In the genomic region with DNA sequence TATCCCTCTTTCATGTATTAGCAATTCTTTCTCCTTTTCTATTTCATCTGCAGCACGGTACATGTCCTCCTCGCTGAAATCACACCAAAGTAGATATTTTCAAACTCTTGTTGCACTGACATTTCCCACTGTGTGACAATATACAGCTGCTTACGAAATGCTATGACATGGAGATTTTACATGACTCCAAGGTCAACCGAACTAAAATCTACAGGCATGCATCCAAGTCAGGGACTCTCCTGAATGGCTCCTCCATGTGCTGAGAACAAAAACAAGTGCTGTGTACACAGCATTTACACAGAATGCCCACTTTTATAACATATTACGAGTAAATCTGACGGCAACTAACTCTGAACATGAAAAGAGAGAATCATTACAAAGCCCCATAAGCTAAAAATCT, we compare ENCODE assay signal across 21 mouse cellular contexts. TPM values are rescaled to one million over a fixed set of nuclear protein-coding genes. Genes with fewer than 3 reads are reported as not detected.
DNase-seq lines count a peak whose midpoint lies in the region; ATAC-seq and TF ChIP-seq lines count a peak whose summit lies in the region.
"Had no signal": no experiment of that assay in that cellular context is flagged by ENCODE, and none has a peak within 500 bp of the region (broad histone marks: within the 10 kb centered on the region; RNA-seq: fewer than 3 reads in every experiment).

No protein-coding gene starts in this region.

- peak; percentile 21 for DNase-seq in adrenal gland, postnatal 14 days
- no peak for DNase-seq in adrenal gland, adult 18-20 months (ENCODE audit: low spot score in 2 of 2)
- no peak for DNase-seq in heart, postnatal 0 days (ENCODE audit: low spot score)
- DNase-seq in heart, adult 8-10 months (ENCODE audit: low spot score) = no peak
- peak; percentile 16 for DNase-seq in lung, embryonic 14.5 days
- no peak for DNase-seq in lung, postnatal 25 days (ENCODE audit: low spot score)
- DNase-seq: cerebellum, adult 11 months; cerebellum, adult 2 months; cerebellum, adult 9-11 months; cerebellum, postnatal 25 days; forebrain, postnatal 0 days; gastrocnemius, postnatal 25 days had no signal

- ATAC-seq in heart, postnatal 0 days (ENCODE audit: insufficient read depth, low read depth) = no peak
- ATAC-seq in lung, embryonic 14.5 days (ENCODE audit: insufficient read depth) = no peak
- ATAC-seq: CD4-positive, CD25-positive, alpha-beta regulatory T cell, adult 4 months; forebrain, embryonic 14.5 days; forebrain, postnatal 0 days; intestine, postnatal 0 days had no signal

- peak overlapping the region; percentile 28 for H3K27ac ChIP-seq in heart, postnatal 0 days (ENCODE audit: low read depth)
- no peak overlapping the region for H3K27ac ChIP-seq in lung, embryonic 14.5 days (ENCODE audit: low read depth)
- H3K27ac ChIP-seq: embryonic facial prominence, embryonic 12.5 days; embryonic facial prominence, embryonic 15.5 days; heart, embryonic 10.5 days; heart, embryonic 13.5 days; hindbrain, embryonic 12.5 days; hindbrain, embryonic 15.5 days had no signal

- H3K4me1 ChIP-seq in heart, postnatal 0 days (ENCODE audit: control insufficient read depth, insufficient read depth) = peaks cover 53% of the 10 kb centered on the region
- H3K4me1 ChIP-seq in lung, embryonic 14.5 days (ENCODE audit: insufficient read depth) = no peaks in the 10 kb centered on the region
- H3K4me1 ChIP-seq: embryonic facial prominence, embryonic 12.5 days; hindbrain, embryonic 12.5 days had no signal

- no peak for TF ChIP-seq CTCF in heart, postnatal 0 days (IDR thresholded peaks at IDR 0.05; ENCODE audit: low read depth)
- TF ChIP-seq CTCF in lung, embryonic 14.5 days (IDR thresholded peaks at IDR 0.05; ENCODE audit: low read depth) = no peak

- H3K9me3 ChIP-seq in heart, postnatal 0 days (replicated peaks; ENCODE audit: control insufficient read depth, low read length) = no peaks in the 10 kb centered on the region
- no peaks in the 10 kb centered on the region for H3K9me3 ChIP-seq in lung, embryonic 14.5 days (ENCODE audit: low read depth, low read length)
- H3K9me3 ChIP-seq: embryonic facial prominence, embryonic 12.5 days; embryonic facial prominence, embryonic 15.5 days; heart, embryonic 10.5 days; heart, embryonic 13.5 days; hindbrain, embryonic 12.5 days; hindbrain, embryonic 15.5 days had no signal

- no peak overlapping the region for H3K9ac ChIP-seq in heart, postnatal 0 days (replicated peaks; ENCODE audit: low read depth, low read length)
- no peak overlapping the region for H3K9ac ChIP-seq in lung, embryonic 14.5 days
- H3K9ac ChIP-seq: embryonic facial prominence, embryonic 12.5 days; embryonic facial prominence, embryonic 15.5 days; forebrain, postnatal 0 days; hindbrain, embryonic 12.5 days; hindbrain, embryonic 15.5 days had no signal

- whole genome bisulfite sequencing in heart, postnatal 0 days = 64% methylated on average over 6 of the region's 6 CpGs
- WGBS in lung, embryonic 14.5 days = 78% methylated on average over 6 of the region's 6 CpGs

- H3K4me2 ChIP-seq in heart, postnatal 0 days (ENCODE audit: low read depth, low read length) = no peak overlapping the region
- H3K4me2 ChIP-seq in lung, embryonic 14.5 days = no peak overlapping the region
- H3K4me2 ChIP-seq: embryonic facial prominence, embryonic 12.5 days; embryonic facial prominence, embryonic 15.5 days; heart, embryonic 13.5 days; hindbrain, embryonic 12.5 days; hindbrain, embryonic 15.5 days had no signal

- no peak overlapping the region for H3K4me3 ChIP-seq in heart, postnatal 0 days (ENCODE audit: low read depth, low read length)
- no peak overlapping the region for H3K4me3 ChIP-seq in lung, embryonic 14.5 days (ENCODE audit: low read depth, low read length)
- H3K4me3 ChIP-seq: embryonic facial prominence, embryonic 12.5 days; embryonic facial prominence, embryonic 15.5 days; heart, embryonic 10.5 days; heart, embryonic 13.5 days; hindbrain, embryonic 12.5 days; hindbrain, embryonic 15.5 days had no signal

- TF ChIP-seq EP300 in heart, postnatal 0 days (IDR thresholded peaks at IDR 0.05; ENCODE audit: low read depth) = no peak

- H3K27me3 ChIP-seq in heart, postnatal 0 days (ENCODE audit: control insufficient read depth, insufficient read depth, low read length) = no peaks in the 10 kb centered on the region
- no peaks in the 10 kb centered on the region for H3K27me3 ChIP-seq in lung, embryonic 14.5 days (ENCODE audit: insufficient read depth, low read length)
- H3K27me3 ChIP-seq: embryonic facial prominence, embryonic 12.5 days; embryonic facial prominence, embryonic 15.5 days; heart, embryonic 13.5 days; hindbrain, embryonic 12.5 days; hindbrain, embryonic 15.5 days had no signal

- H3K36me3 ChIP-seq in heart, postnatal 0 days (replicated peaks; ENCODE audit: control insufficient read depth, insufficient read depth, low read length) = peaks cover 39% of the 10 kb centered on the region
- peaks cover 53% of the 10 kb centered on the region for H3K36me3 ChIP-seq in lung, embryonic 14.5 days (ENCODE audit: insufficient read depth)

RNA-seq across cellular contexts. Expression of a gene that starts 7.2 kb away (rescaled TPM):
- total RNA-seq in adrenal gland, postnatal 14 days (2021) = 37.1 and 43.6 TPM in 2 replicates
- 10 to 100 TPM; 29.7 to 36.2 TPM for total RNA-seq in adrenal gland, adult 18-20 months (2021)
- 32.3 and 36.1 TPM in 2 replicates for total RNA-seq in heart, postnatal 0 days (2014; rRNA removed; ENCODE audit: low replicate concordance)
- 24.3 and 26.3 TPM in 2 replicates for polyA plus RNA-seq in heart, postnatal 0 days (2015; fragmentation: Nextera tagmentation; extraction: Ambion mirVana)
- total RNA-seq in heart, adult 8-10 months (2022) = 10 to 100 TPM; 25.7 to 29.2 (median 27.6) TPM
- 39.2 and 41.8 TPM in 2 replicates for polyA plus RNA-seq in lung, embryonic 14.5 days (2014; fragmentation: Nextera tagmentation; extraction: Ambion mirVana)

RNA-seq across cellular contexts. Expression of a gene that starts 58.1 kb away (rescaled TPM):
- total RNA-seq in adrenal gland, postnatal 14 days (2021) = 5.5 and 14.0 TPM in 2 replicates
- total RNA-seq in adrenal gland, adult 18-20 months (2021) = 1 to 10 TPM; 5.6 to 7.7 TPM
- total RNA-seq in heart, postnatal 0 days (2014; rRNA removed; ENCODE audit: low replicate concordance) = 0.39 and 15.3 TPM in 2 replicates
- 2.3 and 3.2 TPM in 2 replicates for polyA plus RNA-seq in heart, postnatal 0 days (2015; fragmentation: Nextera tagmentation; extraction: Ambion mirVana)
- total RNA-seq in heart, adult 8-10 months (2022) = 1 to 10 TPM in 2 of 4 experiments, under 1 TPM in 2; 0.79 to 2.2 (median 1.1) TPM
- 15.6 and 15.8 TPM in 2 replicates for polyA plus RNA-seq in lung, embryonic 14.5 days (2014; fragmentation: Nextera tagmentation; extraction: Ambion mirVana)

Comparison
In these comparisons a context has a peak if more than half of its experiments do, and no peak if none do; other contexts are left out.
1. DNase-seq: peak in adrenal gland, postnatal 14 days (single experiment) and lung, embryonic 14.5 days (single experiment); none in adrenal gland, adult 18-20 months (0 of 2), heart, postnatal 0 days (single experiment), heart, adult 8-10 months (single experiment) and lung, postnatal 25 days (single experiment).